Mouse (Mus musculus): Measurements from ENCODE around the gene Ddx23. TPM values are rescaled to one million over a fixed set of nuclear protein-coding genes. Genes with fewer than 3 reads are reported as not detected.
A peak's percentile ranks its signal among the peaks of the same experiment; 100 is the strongest.

The Ddx23 gene
- polyA plus RNA-seq, 1 experiment from 2014 or later, result 10.3 TPM

DNA sequence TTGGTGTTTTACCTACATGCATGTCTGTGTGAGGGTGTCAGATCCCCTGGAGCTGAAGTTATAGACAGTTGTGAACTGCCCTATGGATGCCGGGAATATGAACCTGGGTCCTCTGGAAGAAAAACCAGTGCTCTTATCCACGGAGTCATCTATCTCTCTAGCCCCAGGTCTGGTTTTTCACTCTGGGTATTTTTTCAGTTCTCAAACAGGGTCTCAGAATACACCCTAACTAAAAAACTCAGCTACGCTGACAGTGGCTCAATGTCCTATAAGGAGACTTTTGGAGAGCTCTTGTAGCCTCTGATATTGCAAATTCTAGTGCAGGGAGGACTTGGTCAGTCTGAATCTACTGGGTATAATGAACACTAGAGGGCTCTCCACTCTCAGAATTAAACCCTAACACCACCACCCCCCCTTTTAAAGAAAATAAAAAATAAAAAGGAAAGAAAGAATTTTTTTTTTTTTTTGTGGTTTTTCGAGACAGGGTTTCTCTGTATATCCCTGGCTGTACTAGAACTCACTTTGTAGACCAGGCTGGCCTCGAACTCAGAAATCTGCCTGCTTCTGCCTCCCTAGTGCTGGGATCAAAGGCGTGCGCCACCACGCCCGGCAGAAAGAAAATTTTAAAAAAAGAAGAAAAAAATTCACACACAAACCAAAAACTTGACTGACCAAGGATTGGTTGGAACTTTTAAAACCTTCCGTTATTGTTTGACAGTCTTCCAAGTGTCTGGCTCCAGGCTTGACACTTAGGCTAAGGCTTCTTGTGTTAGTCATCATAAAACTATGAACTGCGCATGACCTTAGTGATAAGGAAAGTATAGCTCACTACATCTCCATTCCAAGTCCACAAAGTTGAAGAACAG lies 1.6 kb upstream of the Ddx23 start:
- ATAC-seq (ENCODE audit: low FRiP score, low TSS enrichment), result no peak
- TF ChIP-seq EP300 (optimal IDR thresholded peaks at IDR 0.05) (no peak), CTCF (IDR thresholded peaks at IDR 0.05; ENCODE audit: low read depth) (peak; percentile 73)
- DNase-seq (ENCODE audit: low spot score), result no peak
- H3K27me3 ChIP-seq (ENCODE audit: control insufficient read depth, insufficient read depth, low read length), result no peaks in the 10 kb centered on the region
- H3K4me1 ChIP-seq (replicated peaks; ENCODE audit: control insufficient read depth, insufficient read depth), result no peaks in the 10 kb centered on the region
- WGBS, result 70% methylated on average over 11 of the region's 11 CpGs
- no peaks in the 10 kb centered on the region for H3K36me3 ChIP-seq (ENCODE audit: control insufficient read depth, insufficient read depth, low read length)
- H3K4me3 ChIP-seq (ENCODE audit: low read depth, low read length), result no peak overlapping the region
- no peaks in the 10 kb centered on the region for H3K9me3 ChIP-seq (ENCODE audit: control insufficient read depth, low read length)
- H3K4me2 ChIP-seq (replicated peaks; ENCODE audit: low read depth), result no peak overlapping the region
- no peak overlapping the region for H3K27ac ChIP-seq (replicated peaks)
- H3K9ac ChIP-seq (ENCODE audit: low read length), result no peak overlapping the region

DNA sequence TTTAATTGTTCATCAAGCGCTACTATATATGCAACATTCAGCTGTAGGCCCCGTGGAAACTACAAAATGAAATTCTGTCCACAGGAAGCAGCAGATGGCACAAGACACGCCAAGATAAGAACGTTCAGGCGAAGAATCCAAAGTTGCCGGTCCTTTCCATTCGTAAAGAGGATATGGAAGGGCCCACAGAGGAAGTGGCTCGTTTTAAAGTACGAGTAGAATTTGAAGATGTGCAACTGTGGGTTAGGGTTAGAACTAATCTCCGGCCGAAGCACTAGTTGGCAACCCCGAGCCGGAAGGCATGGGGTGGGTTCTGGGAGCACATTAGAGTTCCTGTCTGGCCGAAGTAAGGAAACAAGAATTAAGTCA lies 512 bp downstream of the Ddx23 start:
- H3K27me3 ChIP-seq (ENCODE audit: control insufficient read depth, insufficient read depth, low read length), result no peaks in the 10 kb centered on the region
- DNase-seq (ENCODE audit: low spot score), result no peak
- H3K4me1 ChIP-seq (replicated peaks; ENCODE audit: control insufficient read depth, insufficient read depth), result no peaks in the 10 kb centered on the region
- peak overlapping the region; percentile 86 for H3K4me3 ChIP-seq (ENCODE audit: low read depth, low read length)
- peaks cover 11% of the 10 kb centered on the region for H3K36me3 ChIP-seq (ENCODE audit: control insufficient read depth, insufficient read depth, low read length)
- no peaks in the 10 kb centered on the region for H3K9me3 ChIP-seq (ENCODE audit: control insufficient read depth, low read length)
- H3K9ac ChIP-seq (ENCODE audit: low read length), result peak overlapping the region; percentile 88
- ATAC-seq (ENCODE audit: low FRiP score, low TSS enrichment), result no peak; the same call in 1 of the 2 replicates
- H3K4me2 ChIP-seq (replicated peaks; ENCODE audit: low read depth), result peak overlapping the region; percentile 53
- under 1% methylated on average over 14 of the region's 14 CpGs for WGBS
- H3K27ac ChIP-seq (replicated peaks), result peak overlapping the region; percentile 96
- no peak for TF ChIP-seq EP300 (optimal IDR thresholded peaks at IDR 0.05)
- TF ChIP-seq CTCF (IDR thresholded peaks at IDR 0.05; ENCODE audit: low read depth), result no peak

DNA sequence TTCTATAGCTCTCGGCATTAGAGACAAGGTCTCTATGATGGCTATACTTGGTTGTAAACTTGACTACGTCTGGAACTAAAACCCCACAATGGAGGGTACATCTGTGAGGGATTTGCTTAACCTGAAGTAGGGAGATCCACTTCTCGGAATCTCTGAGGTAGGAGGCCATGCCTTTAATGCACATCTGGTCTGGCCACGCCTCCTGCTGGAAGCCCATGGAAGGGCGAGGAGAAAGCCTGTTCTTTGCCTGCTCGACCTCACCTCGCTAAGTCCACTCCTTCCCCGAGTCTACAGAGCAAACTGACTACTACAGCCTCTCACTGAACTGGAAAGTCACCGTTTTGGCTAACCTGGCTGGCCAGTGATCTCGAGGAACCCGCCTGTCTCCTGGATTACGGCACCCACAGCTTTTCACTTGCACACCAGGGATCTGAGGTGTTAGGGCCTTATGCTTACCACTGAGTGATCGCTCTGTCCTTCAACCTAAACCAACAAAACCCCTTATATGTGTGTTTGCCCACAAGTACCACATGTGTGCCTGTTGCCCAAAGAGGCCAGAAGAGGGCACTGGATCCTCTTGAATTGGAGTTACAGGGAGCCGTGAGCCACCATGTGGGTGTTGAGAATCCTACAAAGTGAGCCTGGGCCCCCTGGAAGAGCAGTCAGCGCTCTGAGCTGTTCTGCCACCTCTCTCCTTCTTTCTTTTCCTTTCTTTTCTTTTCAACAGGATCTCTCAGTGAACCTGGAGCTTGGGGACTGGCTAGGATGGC lies 5.5 kb downstream of the Ddx23 start:
- Histone ChIP-seq H3K27me3 (ENCODE audit: control insufficient read depth, insufficient read depth, low read length) (no peaks in the 10 kb centered on the region), H3K4me3 (ENCODE audit: low read depth, low read length) (no peak overlapping the region), H3K27ac (replicated peaks) (no peak overlapping the region), H3K9ac (ENCODE audit: low read length) (no peak overlapping the region), H3K4me1 (replicated peaks; ENCODE audit: control insufficient read depth, insufficient read depth) (no peaks in the 10 kb centered on the region), H3K36me3 (ENCODE audit: control insufficient read depth, insufficient read depth, low read length) (peaks cover 33% of the 10 kb centered on the region), H3K9me3 (ENCODE audit: control insufficient read depth, low read length) (no peaks in the 10 kb centered on the region), H3K4me2 (replicated peaks; ENCODE audit: low read depth) (no peak overlapping the region)
- ATAC-seq (ENCODE audit: low FRiP score, low TSS enrichment) (no peak), DNase-seq (ENCODE audit: low spot score) (no peak)
- WGBS, result 74% methylated on average over 15 of the region's 15 CpGs
- TF ChIP-seq EP300 (optimal IDR thresholded peaks at IDR 0.05), result no peak
- peak; percentile 53 for TF ChIP-seq CTCF (IDR thresholded peaks at IDR 0.05; ENCODE audit: low read depth)

DNA sequence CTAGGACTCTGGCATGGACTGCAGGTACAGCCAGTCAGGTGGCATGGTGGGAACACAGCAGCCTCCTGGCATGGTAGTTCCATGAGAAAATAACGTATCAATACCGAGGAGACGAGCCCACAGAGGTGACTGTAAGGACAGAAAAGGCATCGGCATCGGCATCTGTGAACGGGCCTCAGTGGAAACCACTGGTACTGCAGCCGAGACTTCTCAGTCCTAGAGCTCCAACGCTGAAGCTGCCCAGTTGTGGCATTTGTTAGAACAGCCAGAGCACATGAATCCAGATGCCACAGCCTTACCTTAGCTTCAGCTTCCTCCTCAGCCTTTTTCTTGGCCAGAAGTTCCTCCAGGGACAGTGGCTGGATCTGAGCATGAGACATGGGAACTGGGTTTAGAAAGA lies 10.5 kb downstream of the Ddx23 start:
- no peak overlapping the region for H3K4me3 ChIP-seq (ENCODE audit: low read depth, low read length)
- 94% methylated on average over 8 of the region's 8 CpGs for WGBS
- no peak overlapping the region for H3K27ac ChIP-seq (replicated peaks)
- H3K9ac ChIP-seq (ENCODE audit: low read length), result no peak overlapping the region
- DNase-seq (ENCODE audit: low spot score) (no peak), ATAC-seq (ENCODE audit: low FRiP score, low TSS enrichment) (no peak)
- H3K4me1 ChIP-seq (replicated peaks; ENCODE audit: control insufficient read depth, insufficient read depth), result no peaks in the 10 kb centered on the region
- no peaks in the 10 kb centered on the region for H3K9me3 ChIP-seq (ENCODE audit: control insufficient read depth, low read length)
- TF ChIP-seq EP300 (optimal IDR thresholded peaks at IDR 0.05) (no peak), CTCF (IDR thresholded peaks at IDR 0.05; ENCODE audit: low read depth) (no peak)
- H3K27me3 ChIP-seq (ENCODE audit: control insufficient read depth, insufficient read depth, low read length), result no peaks in the 10 kb centered on the region
- no peak overlapping the region for H3K4me2 ChIP-seq (replicated peaks; ENCODE audit: low read depth)
- peaks cover 58% of the 10 kb centered on the region for H3K36me3 ChIP-seq (ENCODE audit: control insufficient read depth, insufficient read depth, low read length)

DNA sequence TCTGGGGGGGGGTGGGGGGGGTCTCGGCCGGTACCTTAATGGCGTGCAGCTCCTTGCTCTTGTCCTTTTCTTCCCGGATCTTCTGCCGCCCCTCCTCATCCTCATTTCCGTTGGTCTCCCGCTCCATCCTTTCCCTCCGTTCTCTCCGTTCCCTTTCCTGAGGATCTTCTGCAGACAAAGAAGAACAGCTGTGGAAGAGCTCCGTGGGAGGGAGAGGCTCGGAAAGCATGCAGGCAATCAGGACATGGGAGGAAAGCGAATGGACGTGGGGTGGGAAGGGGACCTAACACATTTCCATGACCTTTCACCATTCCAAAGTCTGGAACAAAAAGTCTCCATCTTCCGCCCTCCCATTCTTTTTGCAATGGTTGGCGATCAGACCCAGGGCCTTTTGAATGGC lies 11.3 kb downstream of the Ddx23 start:
- Histone ChIP-seq H3K4me1 (replicated peaks; ENCODE audit: control insufficient read depth, insufficient read depth) (no peaks in the 10 kb centered on the region), H3K9ac (ENCODE audit: low read length) (no peak overlapping the region), H3K36me3 (ENCODE audit: control insufficient read depth, insufficient read depth, low read length) (peaks cover 58% of the 10 kb centered on the region), H3K27ac (replicated peaks) (no peak overlapping the region), H3K27me3 (ENCODE audit: control insufficient read depth, insufficient read depth, low read length) (no peaks in the 10 kb centered on the region), H3K9me3 (ENCODE audit: control insufficient read depth, low read length) (no peaks in the 10 kb centered on the region), H3K4me3 (ENCODE audit: low read depth, low read length) (no peak overlapping the region), H3K4me2 (replicated peaks; ENCODE audit: low read depth) (no peak overlapping the region)
- DNase-seq (ENCODE audit: low spot score) (no peak), ATAC-seq (ENCODE audit: low FRiP score, low TSS enrichment) (no peak)
- TF ChIP-seq EP300 (optimal IDR thresholded peaks at IDR 0.05), result no peak
- no peak for TF ChIP-seq CTCF (IDR thresholded peaks at IDR 0.05; ENCODE audit: low read depth)
- 95% methylated on average over 15 of the region's 15 CpGs for WGBS

DNA sequence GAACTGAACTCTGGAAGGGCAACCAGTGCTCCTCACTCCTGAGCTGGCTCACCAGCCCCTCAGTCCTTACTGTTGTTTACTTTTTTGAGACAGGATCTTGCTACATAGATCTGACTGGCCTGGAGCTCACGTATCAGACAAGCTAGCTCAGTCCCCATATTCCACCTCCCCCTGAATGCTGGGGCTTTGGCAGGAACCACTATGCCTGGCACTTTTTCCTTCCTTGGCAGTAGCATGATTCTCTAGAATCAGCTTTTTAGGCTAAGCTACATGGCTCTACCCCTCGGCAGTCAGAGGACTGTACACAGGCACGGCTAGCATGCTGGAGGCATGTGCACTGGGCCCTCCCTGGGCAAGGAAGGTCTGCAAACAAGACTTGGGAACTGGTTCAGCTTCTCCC lies 14.6 kb downstream of the Ddx23 start:
- Histone ChIP-seq H3K36me3 (ENCODE audit: control insufficient read depth, insufficient read depth, low read length) (peaks cover 70% of the 10 kb centered on the region), H3K4me3 (ENCODE audit: low read depth, low read length) (no peak overlapping the region), H3K27ac (replicated peaks) (no peak overlapping the region), H3K9me3 (ENCODE audit: control insufficient read depth, low read length) (no peaks in the 10 kb centered on the region), H3K4me1 (replicated peaks; ENCODE audit: control insufficient read depth, insufficient read depth) (no peaks in the 10 kb centered on the region), H3K4me2 (replicated peaks; ENCODE audit: low read depth) (no peak overlapping the region), H3K9ac (ENCODE audit: low read length) (no peak overlapping the region), H3K27me3 (ENCODE audit: control insufficient read depth, insufficient read depth, low read length) (no peaks in the 10 kb centered on the region)
- ATAC-seq (ENCODE audit: low FRiP score, low TSS enrichment) (no peak), DNase-seq (ENCODE audit: low spot score) (no peak)
- WGBS, result 83% methylated on average over 3 of the region's 3 CpGs
- TF ChIP-seq EP300 (optimal IDR thresholded peaks at IDR 0.05) (no peak), CTCF (IDR thresholded peaks at IDR 0.05; ENCODE audit: low read depth) (no peak)
